Mouse (Mus musculus) adrenal gland, postnatal 4 days (tissue): ENCODE results near the gene Fam83b. TPM values are rescaled to one million over a fixed set of nuclear protein-coding genes. Genes with fewer than 3 reads are reported as not detected.

Experiments
- DNase-seq, 2 experiments: peaks; one replicate each; pipeline ENCODE4 v3.0.0; 2021 to 2022; ENCODE audit warnings: low spot score in 2 of 2, mixed read lengths in 2 of 2
- total RNA-seq, 2 experiments: library from RNA; stranded (reverse); gene quantifications; 2 replicates each; pipeline ENCODE4 v1.2.3; 2021

Fam83b gene
- total RNA-seq, 2 experiments from 2014 or later: 0.90 to 1.4 TPM

DNA sequence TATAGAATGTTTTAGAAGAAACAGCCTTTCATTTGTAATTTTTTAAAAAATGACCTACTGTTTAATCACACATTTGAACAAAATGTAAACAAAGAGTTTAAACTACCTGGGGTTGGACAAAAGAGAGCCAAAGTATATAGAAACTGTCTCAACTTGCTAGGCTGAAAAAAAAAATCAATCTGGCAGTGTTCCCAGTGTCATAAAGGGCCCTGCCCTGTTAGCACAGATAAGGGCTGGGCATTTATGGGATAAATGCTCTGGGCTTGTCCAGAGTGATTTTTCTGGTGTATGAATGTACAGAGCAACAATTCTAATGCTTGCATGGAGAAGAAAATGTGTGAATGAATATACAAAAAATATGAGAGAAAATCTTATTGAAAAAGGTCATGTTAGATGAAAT is 43.8 kb downstream of the Fam83b start:
- DNase-seq: no peak

DNA sequence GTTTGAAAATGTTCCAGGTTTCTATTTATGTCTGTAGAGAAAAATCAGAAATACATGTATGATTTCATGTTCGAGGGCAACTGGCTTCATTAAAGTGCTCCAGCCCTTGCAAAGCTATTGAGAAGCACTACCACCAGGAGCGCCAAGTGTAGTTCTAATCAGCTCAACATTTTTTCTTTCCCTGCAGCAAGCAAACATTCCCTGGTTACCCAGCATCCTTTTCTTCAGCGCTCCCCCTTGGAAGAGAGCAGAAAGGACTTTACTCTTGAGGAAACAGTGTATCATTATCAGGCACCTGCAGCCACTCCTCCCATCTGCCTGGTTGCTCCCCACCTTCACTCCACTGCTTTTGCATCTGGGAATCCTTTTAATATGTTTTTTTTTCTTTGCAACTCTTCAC is 45.3 kb downstream of the Fam83b start:
- no peak for DNase-seq

DNA sequence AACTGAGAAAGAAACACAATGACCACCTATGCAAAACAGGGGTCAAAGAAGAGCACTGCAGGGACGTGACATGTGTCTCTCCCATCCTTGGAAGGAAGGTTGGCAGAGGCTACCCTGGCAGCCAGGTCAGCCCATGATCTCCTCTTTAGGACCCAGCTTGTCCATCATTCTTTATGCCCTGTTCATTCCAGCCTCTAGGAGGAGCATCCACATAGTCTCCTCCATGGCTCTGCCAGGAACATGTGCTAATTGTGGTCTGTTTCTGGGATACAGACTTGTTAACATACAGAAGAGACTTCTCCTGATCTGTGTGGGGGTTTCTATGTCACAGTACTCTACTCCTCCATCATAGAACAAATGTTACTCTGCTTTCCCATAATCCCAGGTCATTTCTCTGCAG is 48.3 kb downstream of the Fam83b start:
- no peak for DNase-seq

DNA sequence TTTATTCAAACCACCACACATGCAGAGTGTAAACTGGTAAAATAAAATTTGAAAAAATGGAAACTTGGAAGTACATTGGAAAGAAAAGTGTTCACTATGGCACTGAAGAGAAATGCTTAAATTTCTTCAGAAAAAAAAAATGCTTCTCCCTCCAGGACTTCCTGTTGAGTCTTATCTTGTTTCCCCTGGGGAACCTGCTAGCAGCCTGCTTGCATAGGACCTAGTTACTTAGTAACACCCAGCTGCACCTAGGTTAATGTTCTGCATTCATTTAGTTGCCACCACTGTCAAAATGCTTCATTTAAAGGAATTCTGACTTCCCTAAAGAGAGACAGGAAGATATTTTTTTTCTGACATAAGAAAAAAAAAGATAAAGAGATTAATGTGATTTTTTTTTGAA is 61.3 kb downstream of the Fam83b start:
- DNase-seq: no peak

DNA sequence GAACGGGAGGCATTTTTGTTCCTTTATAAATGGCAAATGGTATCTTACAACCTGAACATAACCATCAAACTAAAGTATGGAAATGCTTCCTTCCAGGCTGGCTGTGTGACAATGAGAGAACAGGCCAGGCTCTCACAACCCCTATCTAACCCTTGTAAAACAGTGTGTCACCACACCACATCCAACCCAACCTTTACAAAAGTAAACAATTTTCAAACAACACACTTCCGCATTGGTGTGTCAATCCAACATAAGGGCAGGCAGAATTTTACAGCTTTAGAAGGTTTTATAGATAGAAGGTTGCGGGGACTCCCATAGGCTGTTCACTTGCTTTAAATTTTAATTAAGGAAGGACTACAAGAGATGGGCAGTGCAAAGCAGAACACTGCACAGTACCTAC is 77.2 kb downstream of the Fam83b start:
- DNase-seq: no peak

DNA sequence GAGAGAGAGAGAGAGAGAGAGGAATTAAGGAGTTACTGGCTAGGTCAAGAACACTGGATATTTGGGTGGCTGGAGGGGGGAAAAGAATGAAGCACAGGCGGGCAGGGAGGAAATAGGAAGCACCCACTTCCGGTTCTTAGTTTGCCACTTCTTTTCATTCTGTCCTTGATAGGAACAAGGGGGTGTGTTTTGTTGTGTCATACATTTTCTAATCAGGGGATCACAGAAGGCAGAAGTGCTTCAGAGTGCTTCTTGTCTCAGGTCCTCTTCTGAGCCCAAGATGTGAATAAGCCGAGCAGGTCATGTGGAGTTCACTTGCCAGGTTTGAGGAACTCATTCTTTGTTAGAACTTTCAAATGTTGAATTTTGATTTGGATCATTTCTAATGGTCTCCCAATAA is 86.8 kb downstream of the Fam83b start:
- DNase-seq: no peak

DNA sequence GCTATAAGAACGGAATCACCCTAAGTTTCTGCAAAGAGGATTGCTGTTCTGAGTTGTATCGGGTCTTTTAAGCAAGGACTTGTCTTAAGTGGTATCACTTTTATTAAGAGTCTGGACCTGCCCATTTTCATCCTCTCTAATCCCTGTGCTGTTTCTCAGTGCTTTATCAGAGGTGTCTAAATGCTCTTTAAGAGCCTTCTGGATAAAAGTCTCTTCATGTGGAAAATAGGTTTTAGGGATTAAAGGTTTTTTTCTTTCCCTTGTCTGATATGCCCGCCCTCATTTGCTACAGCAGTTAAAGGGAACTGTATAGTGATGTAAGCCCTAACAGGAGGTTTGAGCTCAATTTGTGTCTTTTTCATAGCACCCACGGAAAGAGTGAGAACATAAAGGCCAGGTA is 97.4 kb downstream of the Fam83b start:
- no peak for DNase-seq

DNA sequence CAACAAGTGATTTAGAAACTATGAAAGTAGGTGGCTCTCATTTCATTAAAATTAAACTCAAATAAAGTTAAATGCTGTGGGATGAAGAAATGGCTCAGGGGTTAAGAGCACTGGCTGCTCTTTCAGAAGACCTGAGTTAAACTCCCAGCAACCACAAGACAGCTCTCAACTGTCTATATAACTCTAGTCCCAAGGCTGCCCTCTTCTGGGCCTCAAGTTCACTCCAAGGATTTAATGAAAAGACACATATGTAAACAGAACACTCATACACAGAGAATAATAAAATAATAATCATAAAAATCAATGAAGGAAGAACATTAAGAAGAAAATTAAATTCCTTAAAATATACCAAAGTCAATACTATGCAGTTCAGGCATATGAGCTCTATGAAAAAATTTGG is 105.4 kb downstream of the Fam83b start:
- no peak for DNase-seq

DNA sequence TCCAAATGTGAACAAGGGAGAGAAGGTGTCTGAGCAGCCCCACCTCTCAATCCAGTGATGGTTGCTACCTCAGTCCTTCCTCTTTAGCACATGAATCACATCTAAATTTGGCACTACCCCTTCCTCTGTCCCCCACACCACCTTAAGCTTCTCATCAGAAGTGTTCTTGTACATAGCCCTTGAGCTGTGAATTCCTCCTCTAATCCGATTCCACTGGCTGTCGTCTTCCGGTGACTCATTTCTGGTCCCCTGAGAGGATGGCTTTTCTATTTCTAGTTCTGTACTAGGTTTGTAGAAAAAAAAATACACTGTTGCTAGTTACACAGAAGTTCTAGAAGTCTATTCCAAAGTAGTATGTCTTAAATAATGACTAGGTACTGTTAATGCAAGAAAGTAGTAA is 111.2 kb downstream of the Fam83b start:
- DNase-seq: no peak

Other genes with a start within 250 kb of the Fam83b start
- gene Hcrtr2, start 243.3 kb downstream of the Fam83b start, total RNA-seq: under 1 TPM; 0.59 to 0.67 TPM